Mouse (Mus musculus): ENCODE data around the gene Ptgdr2. TPM values are rescaled to one million over a fixed set of nuclear protein-coding genes. Genes with fewer than 3 reads are reported as not detected.

The Ptgdr2 gene
- polyA plus RNA-seq, 1 experiment from 2014 or later: not detected

DNA sequence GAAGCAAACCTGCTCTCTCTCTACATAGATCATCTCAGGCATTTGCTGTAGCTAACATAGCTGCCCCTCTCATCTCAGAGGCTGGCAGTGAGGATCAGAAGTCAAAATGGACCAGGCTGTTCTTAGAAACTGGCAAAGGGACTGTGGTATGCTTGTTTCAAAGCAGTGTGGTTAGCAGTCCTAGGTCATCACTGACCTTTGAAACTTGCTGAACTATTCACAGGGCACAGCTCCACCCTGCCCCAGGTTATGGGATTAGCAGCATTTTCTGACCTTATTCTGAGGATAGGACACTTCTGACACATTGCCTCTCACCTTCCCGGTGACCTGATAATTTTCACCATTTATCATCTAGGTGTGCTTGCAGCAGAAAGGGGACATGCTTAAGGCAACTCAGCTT is 51.6 kb downstream of the Ptgdr2 start:
- Histone ChIP-seq H3K4me3 (ENCODE audit: low read depth, low read length) (no peak overlapping the region), H3K27ac (ENCODE audit: low read length) (no peak overlapping the region), H3K9me3 (ENCODE audit: control insufficient read depth, low read depth, low read length) (no peaks in the 10 kb centered on the region), H3K27me3 (ENCODE audit: control insufficient read depth, insufficient read depth, low read length) (no peaks in the 10 kb centered on the region), H3K9ac (replicated peaks; ENCODE audit: low read depth, low read length) (no peak overlapping the region), H3K4me1 (ENCODE audit: control insufficient read depth, insufficient read depth, low read length) (no peaks in the 10 kb centered on the region), H3K36me3 (ENCODE audit: control insufficient read depth, insufficient read depth, low read length) (no peaks in the 10 kb centered on the region), H3K4me2 (replicated peaks; ENCODE audit: low read depth, low read length) (no peak overlapping the region)
- 91% methylated on average over 1 of the region's 1 CpGs for WGBS
- no peak for ATAC-seq (ENCODE audit: insufficient number of reproducible peaks, insufficient read depth, low FRiP score, low read depth)

DNA sequence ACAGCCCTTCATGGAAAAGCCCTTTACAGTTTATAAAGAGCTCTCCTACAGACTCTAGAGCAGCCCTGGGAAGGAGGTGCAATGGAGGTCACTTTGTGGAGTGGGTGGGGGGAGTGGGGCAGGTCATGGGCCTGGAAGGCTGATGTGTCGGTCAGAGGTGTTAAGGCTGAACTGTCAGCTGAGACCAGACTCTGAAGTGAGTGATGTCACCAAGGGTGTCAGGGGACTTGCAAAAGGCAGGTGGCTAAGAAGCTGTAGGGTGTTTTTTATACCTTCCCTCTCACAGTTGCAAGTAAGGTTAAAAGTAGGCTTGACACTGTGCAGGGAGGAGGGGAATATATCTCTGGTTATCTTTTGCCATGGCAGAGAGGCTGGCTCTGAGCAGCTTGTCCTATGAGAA is 53.8 kb downstream of the Ptgdr2 start:
- Histone ChIP-seq H3K27me3 (ENCODE audit: control insufficient read depth, insufficient read depth, low read length) (no peaks in the 10 kb centered on the region), H3K9me3 (ENCODE audit: control insufficient read depth, low read depth, low read length) (no peaks in the 10 kb centered on the region), H3K4me2 (replicated peaks; ENCODE audit: low read depth, low read length) (no peak overlapping the region), H3K27ac (ENCODE audit: low read length) (no peak overlapping the region), H3K4me3 (ENCODE audit: low read depth, low read length) (no peak overlapping the region), H3K9ac (replicated peaks; ENCODE audit: low read depth, low read length) (no peak overlapping the region), H3K36me3 (ENCODE audit: control insufficient read depth, insufficient read depth, low read length) (no peaks in the 10 kb centered on the region), H3K4me1 (ENCODE audit: control insufficient read depth, insufficient read depth, low read length) (no peaks in the 10 kb centered on the region)
- WGBS: 36% methylated on average over 1 of the region's 1 CpGs
- ATAC-seq (ENCODE audit: insufficient number of reproducible peaks, insufficient read depth, low FRiP score, low read depth): no peak

DNA sequence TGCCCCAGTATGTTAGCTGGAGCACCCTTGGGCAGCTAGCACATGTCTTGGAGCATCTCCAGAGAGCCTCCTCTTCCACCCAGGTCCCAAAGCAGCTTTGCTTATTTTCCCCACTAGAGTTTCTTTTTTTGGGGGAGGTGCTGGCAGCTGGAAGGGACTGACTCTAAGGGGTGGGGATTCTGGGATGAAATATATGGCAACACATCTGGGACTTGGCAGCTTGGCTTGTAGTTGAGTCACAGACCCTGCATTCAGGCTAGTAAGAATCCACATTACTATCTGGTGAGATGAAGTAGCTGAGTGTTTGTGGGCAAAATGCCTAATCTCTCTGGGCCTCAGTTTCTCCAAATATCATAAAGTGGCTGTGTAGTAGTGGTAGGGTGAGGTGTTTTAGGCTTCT is 55.0 kb downstream of the Ptgdr2 start:
- no peak overlapping the region for H3K4me3 ChIP-seq (ENCODE audit: low read depth, low read length)
- no peak overlapping the region for H3K9ac ChIP-seq (replicated peaks; ENCODE audit: low read depth, low read length)
- ATAC-seq (ENCODE audit: insufficient number of reproducible peaks, insufficient read depth, low FRiP score, low read depth): no peak
- H3K4me2 ChIP-seq (replicated peaks; ENCODE audit: low read depth, low read length): no peak overlapping the region
- no peak overlapping the region for H3K27ac ChIP-seq (ENCODE audit: low read length)
- H3K4me1 ChIP-seq (ENCODE audit: control insufficient read depth, insufficient read depth, low read length): no peaks in the 10 kb centered on the region
- H3K36me3 ChIP-seq (ENCODE audit: control insufficient read depth, insufficient read depth, low read length): no peaks in the 10 kb centered on the region
- H3K27me3 ChIP-seq (ENCODE audit: control insufficient read depth, insufficient read depth, low read length): no peaks in the 10 kb centered on the region
- H3K9me3 ChIP-seq (ENCODE audit: control insufficient read depth, low read depth, low read length): no peaks in the 10 kb centered on the region

Other genes starting within 250 kb of the Ptgdr2 start
- gene Vps37c, start 248.4 kb upstream of the Ptgdr2 start, polyA plus RNA-seq (2014; fragmentation: Nextera tagmentation; extraction: Ambion mirVana): 37.5 and 40.4 TPM in 2 replicates
- gene Cd5, start 198.2 kb upstream of the Ptgdr2 start, polyA plus RNA-seq (2014; fragmentation: Nextera tagmentation; extraction: Ambion mirVana): 0.77 and 2.1 TPM in 2 replicates
- gene Cd6, start 107.1 kb upstream of the Ptgdr2 start, polyA plus RNA-seq (2014; fragmentation: Nextera tagmentation; extraction: Ambion mirVana): 0.58 TPM in 1 of 2 replicates, not detected in the other
- 0.45 and 0.52 TPM in 2 replicates for gene Slc15a3, start 97.4 kb upstream of the Ptgdr2 start, polyA plus RNA-seq (2014; fragmentation: Nextera tagmentation; extraction: Ambion mirVana)
- gene Tmem132a, start 67.2 kb upstream of the Ptgdr2 start, polyA plus RNA-seq (2014; fragmentation: Nextera tagmentation; extraction: Ambion mirVana): 59.3 and 63.2 TPM in 2 replicates
- 132 and 137 TPM in 2 replicates for gene Tmem109, start 55.2 kb upstream of the Ptgdr2 start, polyA plus RNA-seq (2014; fragmentation: Nextera tagmentation; extraction: Ambion mirVana)
- gene Prpf19, start 41.9 kb upstream of the Ptgdr2 start, polyA plus RNA-seq (2014; fragmentation: Nextera tagmentation; extraction: Ambion mirVana): 47.9 and 49.9 TPM in 2 replicates
- not detected in 2 replicates for gene Zp1, start 16.5 kb upstream of the Ptgdr2 start, polyA plus RNA-seq (2014; fragmentation: Nextera tagmentation; extraction: Ambion mirVana)
- gene Ccdc86, start 12.1 kb downstream of the Ptgdr2 start, polyA plus RNA-seq (2014; fragmentation: Nextera tagmentation; extraction: Ambion mirVana): 21.3 and 24.6 TPM in 2 replicates
- gene Ms4a10, start 37.5 kb downstream of the Ptgdr2 start, polyA plus RNA-seq (2014; fragmentation: Nextera tagmentation; extraction: Ambion mirVana): 0.52 TPM in 1 of 2 replicates, not detected in the other
- gene Ms4a15, start 56.1 kb downstream of the Ptgdr2 start, polyA plus RNA-seq (2014; fragmentation: Nextera tagmentation; extraction: Ambion mirVana): not detected in 2 replicates
- 0.35 TPM in 1 of 2 replicates, not detected in the other for gene Ms4a18, start 80.9 kb downstream of the Ptgdr2 start, polyA plus RNA-seq (2014; fragmentation: Nextera tagmentation; extraction: Ambion mirVana)
- 9.1 and 9.8 TPM in 2 replicates for gene Ms4a8a, start 143.9 kb downstream of the Ptgdr2 start, polyA plus RNA-seq (2014; fragmentation: Nextera tagmentation; extraction: Ambion mirVana)
- gene 1700017D01Rik, start 193.7 kb downstream of the Ptgdr2 start, polyA plus RNA-seq (2014; fragmentation: Nextera tagmentation; extraction: Ambion mirVana): not detected in 2 replicates
- gene 1700025F22Rik, start 228.2 kb downstream of the Ptgdr2 start, polyA plus RNA-seq (2014; fragmentation: Nextera tagmentation; extraction: Ambion mirVana): not detected in 2 replicates